Mouse (Mus musculus): ENCODE data around the gene 1700001C02Rik.

DNA sequence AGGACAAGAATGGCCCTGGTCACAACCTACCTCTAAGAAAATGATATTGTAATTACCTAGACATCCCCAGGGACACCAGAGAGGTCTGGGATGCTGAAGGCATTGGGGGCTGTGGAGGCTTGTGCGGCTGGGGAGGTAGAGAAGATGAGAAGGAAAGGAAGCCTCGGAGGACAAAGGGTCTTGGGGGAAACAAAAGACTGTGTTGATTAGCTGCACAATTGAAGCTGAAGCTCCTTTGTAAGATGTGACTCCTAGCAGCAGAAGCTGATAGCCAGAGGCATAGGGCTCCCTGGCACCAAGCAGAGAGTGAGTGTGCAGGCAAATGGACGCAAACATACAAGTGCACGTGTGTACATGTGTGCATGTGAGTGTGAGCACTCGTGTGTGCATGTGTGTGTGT is 49.2 kb upstream of the 1700001C02Rik start:
- TF ChIP-seq CTCF (IDR thresholded peaks at IDR 0.05; ENCODE audit: extremely low read depth, insufficient read length, insufficient replicate concordance, low read depth, low read length): no peak
- no peak for TF ChIP-seq POLR2A (IDR thresholded peaks at IDR 0.05; ENCODE audit: low read depth, low read length)

Data from small intestine, adult 2 months (tissue).